Mouse (Mus musculus) spleen, adult 2 months (tissue): ENCODE measurements around the gene Wwc1.

Experiments used
- CTCF ChIP-seq: fragments of 200-500 bp; IDR thresholded peaks from 2 replicates; pipeline ENCODE4 v1.5.1; 2011; ENCODE audit warnings: mild to moderate bottlenecking, inconsistent platforms; ENCODE audit not compliant: insufficient read depth, insufficient read length, insufficient replicate concordance; ENCODE audit errors: extremely low read depth
- POLR2A ChIP-seq: fragments of 200-500 bp; IDR thresholded peaks from 2 replicates; pipeline ENCODE4 v1.6.1; 2011; ENCODE audit warnings: low read depth, low read length, inconsistent platforms

GRCm38 (mm10) chr11:35816316-35816715 lies 164.0 kb downstream of the Wwc1 start:
- TF ChIP-seq CTCF (no peak), POLR2A (no peak)
